Mouse (Mus musculus) spleen, postnatal 4 days (tissue): ENCODE measurements around the gene Flywch1.
"Not testable (repeated sequence)": the region's sequence is repeated elsewhere in the genome, so short reads cannot be mapped to it uniquely, and the experiment has no call there.

Experiments used
- DNase-seq, 2 experiments: peaks; one replicate each; pipeline ENCODE4 v3.0.0; 2022; ENCODE audit warnings: low spot score in 2 of 2

The Flywch1 gene

DNA sequence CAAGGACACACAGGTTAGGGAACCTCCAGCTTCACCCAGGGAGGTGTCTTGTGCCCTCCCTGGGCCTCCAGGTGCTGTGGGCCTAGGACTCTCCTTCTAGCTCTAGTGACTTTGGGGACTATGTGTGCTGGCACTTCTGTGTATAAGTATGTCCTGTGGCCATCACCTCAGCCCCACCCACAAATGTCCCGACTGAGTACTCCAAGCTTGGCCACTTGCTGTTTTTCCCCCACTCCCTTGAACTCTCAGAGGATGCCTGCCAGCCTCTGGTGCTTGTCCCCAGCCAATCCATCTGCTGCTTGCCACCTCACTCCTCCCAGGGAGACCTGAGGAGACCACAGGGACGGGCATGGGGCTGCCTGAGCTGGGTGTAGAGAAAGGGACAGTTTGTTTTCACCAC is 7.0 kb upstream of the Flywch1 start:
- no peak for DNase-seq

DNA sequence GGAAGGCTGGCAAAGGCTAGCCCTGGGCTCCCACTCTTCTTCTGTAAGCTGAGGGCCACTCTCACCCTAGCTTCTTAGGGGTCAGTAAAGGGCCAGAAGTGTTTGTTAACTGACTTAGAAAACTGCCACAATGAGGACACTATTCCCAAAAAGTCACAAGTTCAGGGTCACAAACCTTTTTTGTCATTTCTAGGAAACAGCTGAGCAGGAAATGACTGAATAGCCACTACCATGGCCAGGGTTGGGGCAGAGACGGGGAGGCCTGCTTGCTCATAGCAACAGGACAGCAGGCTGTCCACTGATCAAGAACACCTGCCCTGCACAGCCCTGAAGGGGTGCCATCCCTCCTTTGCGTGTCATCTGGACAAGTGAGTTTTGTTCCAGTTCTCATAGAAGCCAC is 5.7 kb upstream of the Flywch1 start:
- DNase-seq, result no peak

DNA sequence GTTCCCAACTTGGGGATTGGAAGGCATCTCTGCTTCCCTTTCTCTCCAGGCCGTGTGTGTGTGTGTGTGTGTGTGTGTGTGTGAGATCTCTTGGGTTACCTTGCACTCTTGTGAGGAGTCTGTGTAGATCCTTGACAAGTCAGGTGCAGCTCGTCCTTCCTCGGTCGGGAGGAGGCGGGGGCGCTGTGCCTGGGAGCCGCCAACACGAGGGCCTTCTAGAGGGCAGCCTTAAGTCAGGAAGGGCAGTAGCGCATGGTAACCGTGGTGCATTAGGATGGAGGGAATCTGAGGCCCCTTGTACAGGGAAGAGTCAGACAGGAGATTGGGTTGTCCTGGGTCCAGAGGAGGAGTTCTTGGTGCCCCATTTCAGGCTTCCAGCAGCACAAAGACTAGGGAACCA is 4.8 kb upstream of the Flywch1 start:
- no peak for DNase-seq

DNA sequence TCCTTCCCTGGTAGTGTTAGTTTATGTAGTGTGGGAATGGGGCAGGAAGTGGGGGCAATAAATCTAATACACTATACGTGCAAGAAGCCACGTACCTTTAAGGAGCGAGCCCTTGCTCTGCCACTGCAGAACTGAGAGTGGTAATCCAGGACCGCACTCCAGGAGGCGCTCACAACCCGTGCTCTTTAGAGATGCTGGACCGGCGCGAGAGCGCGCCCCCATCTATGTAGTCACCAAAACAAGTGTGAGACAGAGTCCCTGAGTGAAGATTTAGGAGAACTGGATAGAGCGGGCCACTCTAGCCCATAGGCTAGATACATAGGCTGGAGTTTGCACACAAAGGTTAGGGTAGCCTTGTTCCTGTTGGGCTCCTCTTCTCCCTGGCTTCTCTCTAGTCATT is 2.7 kb upstream of the Flywch1 start:
- peak; percentile 82 to 91 for DNase-seq

DNA sequence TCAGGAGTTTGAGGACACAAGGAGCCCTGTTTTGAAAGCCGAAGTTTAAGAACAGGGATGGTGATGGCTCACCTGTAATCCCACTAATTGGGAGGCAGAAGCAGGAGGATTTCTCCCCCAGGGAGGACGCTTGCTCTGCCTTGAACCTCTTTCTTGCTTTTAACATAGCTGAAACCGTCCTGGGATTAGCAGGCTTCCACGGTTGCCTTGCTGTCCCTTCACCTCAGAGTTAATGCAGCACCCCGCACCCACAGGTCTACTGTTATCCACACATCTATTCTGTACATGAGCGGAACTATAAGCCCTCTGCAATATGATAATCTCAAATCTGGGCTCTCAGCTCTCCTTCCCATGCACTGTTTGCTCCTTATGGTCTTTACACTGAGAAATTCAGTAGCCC is 2.3 kb upstream of the Flywch1 start:
- no peak for DNase-seq

DNA sequence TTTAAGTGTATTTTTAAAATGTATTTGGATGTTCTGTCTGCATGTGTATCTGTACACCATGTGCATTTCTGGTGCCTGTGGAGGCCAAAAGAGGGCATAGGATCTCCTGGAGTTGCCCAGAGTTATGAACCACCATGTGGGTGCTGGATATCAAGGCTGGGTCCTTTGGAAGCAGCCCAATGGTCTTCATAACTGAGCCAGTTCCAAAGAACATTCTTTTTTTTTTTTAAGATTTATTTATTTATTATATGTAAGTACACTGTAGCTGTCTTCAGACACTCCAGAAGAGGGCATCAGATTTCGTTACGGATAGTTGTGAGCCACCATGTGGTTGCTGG is 786 bp upstream of the Flywch1 start:
- DNase-seq, result not testable (repeated sequence)

DNA sequence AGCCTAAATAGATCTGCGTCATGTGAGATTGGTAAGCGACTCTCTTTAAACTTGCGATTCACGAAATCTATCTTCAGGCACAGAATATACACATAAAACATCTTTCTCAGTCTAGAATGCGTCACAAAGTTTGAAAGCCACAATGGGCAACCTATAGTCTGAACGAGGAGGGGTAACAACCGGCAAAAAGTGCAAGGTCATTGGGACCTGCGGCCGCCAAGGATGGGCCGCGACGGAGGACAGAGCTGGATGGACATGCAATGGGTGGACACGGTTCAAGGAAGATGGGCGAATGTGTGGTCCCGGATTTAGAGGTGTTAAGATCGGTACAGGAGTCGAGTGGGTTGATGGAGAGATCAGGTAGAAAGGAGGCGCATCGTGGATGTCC is 512 bp downstream of the Flywch1 start:
- DNase-seq, result no peak

DNA sequence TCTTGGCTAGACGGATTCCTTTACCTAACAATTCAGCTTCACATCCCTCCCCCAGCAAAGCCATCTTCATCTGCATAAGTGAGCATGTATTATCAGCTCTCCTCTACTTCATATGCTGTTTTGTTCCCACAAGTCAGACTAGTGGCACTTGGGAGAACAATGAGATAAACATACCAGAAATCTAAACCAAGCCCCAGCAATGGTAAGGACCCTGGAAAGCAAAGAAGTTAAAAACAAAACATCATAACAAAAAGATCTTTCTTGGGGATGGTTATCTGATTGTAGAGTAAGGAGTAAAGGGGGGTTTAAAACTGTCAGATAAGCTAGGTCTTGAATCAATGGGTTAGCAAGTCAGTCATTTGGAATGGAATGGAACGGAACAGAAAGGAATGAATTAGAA is 909 bp downstream of the Flywch1 start:
- DNase-seq, result no peak

DNA sequence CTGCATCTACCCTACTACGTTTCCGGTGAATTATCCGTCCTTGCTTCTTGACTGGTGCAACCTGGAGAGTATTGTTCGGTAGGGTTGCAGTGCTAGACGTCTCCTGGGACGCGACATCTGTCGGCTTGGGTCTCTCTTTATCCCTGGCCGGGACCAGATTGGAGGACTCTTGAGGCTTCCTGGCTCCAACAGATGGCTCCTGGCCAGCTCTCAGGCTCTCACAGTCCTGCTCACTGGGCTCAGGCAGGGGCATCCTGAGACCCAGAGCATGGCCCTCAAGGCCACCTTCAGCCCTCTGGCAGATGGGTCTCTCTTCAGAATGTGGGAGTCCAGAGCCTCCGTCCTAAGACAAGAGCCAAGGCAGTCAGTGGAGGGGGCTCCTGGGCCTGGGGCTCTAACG is 8.4 kb downstream of the Flywch1 start:
- no peak for DNase-seq

DNA sequence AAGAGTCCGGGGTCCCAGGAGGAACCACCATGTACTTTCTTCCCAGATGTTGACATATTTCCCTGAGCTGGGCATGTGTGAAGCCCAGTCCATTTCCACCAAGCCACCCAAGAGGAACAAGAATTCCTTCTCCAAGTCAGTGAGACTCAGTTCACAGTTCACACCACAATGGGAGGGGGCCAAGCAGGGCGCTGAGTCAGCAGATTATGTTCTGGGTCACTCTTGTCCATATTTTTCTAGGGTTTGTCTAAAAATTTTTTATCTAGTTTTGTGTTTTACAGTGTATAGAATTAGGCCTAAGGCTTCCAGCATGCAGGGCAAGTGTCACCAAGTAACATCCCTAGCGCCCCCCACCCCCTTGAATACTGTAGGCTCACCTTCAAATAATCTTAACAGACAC is 10.2 kb downstream of the Flywch1 start:
- DNase-seq, result no peak

DNA sequence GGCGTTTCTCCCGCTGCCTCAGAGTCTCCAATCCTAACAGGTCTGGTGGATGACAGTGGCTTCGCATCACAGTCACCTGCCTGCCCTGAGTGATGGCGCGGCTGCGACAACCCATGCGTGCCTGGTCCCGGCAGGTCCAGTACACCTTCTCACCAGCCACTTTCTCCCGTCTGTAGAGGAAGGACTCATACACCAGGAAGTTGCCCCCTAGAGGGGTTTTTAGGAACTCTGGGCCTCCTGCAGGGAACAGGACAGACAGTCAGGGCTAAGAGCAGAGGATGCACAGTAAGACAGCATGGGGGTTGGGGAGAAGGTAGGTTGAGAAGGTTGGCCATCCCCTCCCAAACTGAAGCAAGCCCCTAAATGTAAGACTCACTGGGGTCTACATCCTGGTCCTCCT is 11.2 kb downstream of the Flywch1 start:
- DNase-seq, result no peak

DNA sequence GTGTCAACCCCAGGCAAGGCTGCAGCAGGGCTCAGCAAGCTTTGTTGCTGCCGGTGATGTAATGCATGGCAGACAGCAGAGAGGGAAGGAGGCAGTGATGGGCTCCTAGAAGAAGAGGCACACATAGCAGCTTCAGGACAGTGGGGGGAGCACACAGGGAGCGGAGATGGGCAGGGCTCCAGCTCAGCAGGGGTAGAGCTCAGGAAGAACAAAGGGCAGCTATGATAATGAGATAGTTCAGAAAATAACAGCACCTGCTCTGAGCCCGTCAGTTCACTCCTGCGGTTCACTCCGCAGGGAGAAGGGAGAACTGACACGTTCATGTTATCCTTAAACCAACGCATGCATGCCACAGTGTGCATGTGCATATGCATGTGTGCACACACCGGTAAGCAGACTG is 12.6 kb downstream of the Flywch1 start:
- DNase-seq, result no peak

DNA sequence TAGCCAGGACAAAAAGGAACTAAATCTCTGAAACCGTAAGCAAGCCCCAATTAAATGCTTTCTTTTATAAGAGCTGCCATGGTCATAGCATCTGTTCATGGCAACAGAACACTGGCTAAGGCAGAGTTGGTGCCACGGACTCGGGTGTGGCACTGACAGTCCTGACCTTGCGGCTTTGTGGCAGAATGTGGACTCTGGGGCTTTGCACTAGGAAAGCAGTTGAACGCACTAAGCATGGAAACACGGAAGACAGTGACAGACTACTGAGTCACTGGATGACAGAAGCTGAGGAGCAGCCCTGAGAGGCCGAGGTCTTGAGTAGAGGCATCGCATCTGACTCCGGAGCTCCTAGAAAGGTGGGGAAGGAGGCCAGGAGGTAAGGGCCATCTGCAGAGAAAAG is 13.8 kb downstream of the Flywch1 start:
- no peak for DNase-seq

DNA sequence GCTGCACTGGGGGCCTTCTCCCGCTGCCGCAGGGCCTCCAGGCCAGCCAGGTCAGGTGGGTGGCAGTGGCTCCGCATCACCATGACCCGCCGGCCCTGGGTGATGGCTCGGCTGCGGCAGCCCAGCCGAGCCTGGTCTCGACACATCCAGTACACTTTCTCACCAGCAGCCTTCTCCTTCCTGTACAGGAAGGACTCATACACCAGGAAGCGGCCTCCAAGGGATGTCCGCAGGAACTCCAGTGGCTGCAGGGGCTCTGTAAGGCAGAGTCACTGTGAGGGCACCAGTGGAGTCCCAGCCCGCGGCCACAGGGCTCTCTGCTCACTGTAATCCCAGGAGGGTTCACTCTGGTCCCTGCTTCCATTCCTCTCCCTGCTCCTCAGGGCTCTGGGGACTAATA is 15.7 kb downstream of the Flywch1 start:
- DNase-seq, result no peak

DNA sequence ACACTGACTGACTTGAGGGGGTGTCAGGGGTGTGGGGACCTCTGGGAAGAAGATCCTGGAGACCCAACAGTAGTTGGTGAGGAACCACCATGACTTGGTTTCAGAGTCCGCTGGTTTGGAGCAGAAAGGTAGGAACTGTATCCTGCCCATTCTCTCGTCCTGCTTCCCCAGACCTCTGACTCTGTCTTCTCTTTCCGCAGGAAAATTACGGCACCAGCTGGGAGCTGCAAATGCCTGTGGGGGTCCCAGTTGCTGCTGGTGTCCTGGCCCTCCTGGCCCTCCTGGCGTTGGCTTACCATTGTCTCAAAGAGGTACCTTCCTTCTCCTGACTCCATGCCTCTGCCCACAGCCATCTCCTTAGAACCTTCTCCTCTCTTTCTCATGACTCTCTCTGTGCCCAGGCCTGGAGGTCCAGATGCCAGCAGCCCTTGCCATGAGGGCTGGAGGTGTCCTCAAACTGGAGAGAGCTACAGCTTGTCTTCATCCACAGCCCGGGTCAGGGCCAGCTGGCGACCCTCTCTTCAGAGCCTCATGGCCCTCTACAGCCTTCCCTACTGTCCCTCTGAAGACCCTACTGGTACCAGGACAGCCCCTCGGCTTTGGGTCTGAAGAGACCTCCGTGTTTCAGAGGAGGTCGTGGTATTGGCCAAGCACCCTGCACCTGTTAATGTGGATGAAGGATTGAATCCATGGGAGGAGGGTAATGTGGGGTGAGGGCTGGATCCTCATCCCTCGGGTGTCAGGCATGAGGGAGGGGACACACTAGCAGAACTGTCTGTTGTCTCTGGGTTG is 21.8 kb downstream of the Flywch1 start:
- DNase-seq, result no peak

DNA sequence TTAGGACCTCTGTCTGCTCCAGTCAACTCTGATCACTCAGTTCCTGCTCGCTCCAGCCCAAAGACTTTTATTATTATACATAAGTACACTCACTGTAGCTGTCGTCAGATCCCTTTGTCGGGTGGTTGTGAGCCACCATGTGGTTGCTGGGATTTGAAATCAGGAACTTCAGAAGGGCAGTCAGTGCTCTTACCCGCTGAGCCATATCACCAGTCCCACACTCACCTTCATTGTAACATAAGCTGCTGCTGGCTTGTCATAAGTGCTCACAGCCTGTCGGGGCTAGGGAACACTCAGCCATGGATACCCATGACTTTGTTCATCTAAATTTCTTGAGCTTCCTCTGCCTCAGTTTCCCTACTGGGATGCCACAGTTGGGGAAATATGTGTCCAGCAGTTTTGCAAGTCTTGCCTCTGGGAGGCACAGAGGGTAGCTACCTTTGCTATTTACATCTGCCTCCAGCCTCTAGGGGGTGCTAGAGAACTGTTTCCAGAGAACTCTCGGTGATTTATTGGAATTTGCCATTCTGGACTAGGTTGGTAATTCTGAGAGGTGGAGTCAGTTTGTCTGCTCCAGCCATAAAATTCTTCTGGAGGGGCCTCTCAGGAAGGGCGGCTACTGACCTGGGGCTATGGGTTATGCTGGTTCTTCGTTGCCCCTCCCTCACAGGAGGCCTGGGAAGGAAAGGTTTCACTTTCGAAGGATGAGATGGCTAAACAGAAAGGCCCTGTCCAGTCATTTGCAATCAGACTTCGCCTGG is 22.6 kb downstream of the Flywch1 start:
- DNase-seq, result peak; percentile 70 to 82

DNA sequence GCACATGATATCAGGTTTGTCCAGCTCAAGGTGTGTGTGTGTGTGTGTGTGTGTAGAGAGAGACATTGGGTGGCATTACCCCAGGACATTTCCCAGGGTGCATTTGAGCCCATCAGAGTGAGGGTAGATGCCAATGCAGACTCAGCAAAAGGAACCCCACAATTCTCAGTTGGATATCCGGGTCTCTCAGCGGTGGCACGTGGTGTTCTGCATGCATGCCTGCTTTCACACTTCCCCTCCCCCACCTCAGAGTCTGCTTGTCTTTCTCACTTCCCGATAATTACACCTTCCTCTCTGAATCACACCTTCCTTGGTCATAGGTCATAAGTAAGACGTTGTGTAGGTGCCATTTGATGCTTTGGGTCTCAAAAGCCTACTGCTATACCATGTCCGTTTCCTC is 23.4 kb downstream of the Flywch1 start:
- DNase-seq, result no peak

DNA sequence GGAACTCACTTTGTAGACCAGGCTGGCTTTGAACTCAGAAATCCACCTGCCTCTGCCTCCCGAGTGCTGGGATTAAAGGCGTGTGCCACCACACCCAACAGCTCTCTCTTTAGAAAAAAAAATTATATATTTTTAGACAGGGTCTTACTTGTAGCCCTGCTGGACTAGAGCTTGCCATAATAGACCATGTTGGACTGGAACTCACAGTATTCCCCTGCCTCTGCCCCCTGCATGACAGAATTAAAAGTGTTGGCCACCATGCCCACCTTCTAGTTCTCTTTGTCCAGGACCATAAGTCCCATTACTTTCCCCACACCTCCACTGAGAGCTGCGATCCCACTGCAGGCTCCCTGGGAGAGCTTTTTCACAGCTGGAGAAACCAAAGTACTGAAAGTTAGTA is 23.9 kb downstream of the Flywch1 start:
- DNase-seq, result no peak

DNA sequence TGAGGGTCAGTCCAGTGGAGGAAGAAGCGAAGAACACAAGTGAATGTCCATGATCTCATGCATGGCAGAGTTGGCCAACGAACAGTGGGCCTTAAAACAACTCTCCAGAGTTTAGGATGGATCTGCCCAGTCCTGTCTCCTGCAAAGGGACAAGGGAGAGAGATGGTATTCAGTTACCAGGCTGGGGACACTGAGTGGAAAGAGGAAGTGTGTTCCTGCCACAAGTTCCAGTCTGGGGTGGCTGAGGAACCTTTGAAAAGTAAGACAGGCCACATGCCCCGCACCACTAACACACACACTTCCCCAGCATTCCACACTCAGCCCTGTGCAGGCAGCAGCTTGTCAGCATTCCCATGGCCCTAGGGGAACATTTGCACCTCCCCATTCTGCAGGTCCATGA is 24.6 kb downstream of the Flywch1 start:
- peak in 1 of 2 experiments; percentile 61 for DNase-seq

DNA sequence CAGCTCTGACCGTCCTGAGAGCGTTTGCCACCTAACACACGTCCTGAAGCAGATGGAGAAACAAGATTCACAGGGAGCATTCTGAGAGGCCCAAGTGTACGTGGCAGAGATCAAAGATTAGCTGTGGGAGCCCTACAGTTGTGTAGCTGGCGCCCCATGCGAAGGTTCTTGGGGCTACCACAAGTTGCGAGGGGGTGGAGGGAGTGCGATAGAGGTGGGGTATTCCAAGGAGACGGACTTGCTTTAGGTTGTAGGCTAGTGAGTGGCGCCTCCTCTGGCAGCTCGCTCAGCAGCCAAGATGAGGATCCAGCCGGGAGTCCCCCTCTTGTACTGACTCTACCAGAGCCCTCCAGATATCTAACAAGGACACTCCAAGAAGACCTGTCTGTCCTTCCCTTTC is 25.1 kb downstream of the Flywch1 start:
- peak in 1 of 2 experiments; percentile 65 for DNase-seq

DNA sequence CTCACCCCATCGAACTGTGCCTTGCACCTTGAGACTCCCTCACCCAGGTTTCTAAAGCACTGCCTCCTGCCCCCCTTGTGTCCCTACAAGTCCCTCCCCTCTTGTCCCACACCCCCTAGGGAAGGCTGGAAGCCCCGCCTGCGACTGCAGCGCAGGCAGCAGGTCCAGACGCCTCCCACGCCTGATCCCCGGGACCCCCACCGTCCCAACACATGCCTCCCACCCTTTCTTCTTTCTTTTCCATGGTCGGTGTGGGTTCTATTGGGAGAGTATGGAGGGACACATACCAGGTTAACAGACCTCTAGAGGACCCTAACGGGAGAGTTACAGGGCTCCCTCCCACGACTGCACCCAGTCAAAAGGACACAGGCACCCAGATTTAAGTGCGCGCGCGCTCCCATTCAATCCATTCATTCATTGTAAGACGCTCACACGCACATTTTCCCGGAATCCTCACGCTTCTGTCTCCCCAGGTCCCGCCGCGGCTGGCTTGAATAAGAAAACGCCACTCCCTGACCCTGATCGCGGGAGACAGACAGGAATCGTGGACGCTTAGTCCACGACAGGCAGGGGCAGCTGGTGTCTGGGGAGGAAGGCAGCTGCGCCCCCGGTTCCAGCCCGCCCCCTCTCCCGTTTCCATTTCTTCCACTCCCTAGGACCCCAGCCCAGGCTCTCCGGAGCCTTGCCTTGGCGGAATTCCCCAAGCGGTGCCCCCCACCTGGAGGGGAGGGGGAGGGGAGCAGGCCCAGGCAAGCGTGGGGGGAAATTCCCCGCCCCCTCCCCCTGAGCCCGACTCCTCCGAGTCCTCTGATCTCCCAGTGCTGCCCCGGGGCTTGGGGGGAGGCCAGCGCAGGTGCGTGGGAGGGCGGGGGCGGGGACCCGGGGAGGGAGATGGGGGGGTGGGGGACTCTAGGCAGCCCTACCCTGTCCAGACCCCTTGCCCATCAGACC is 25.8 kb downstream of the Flywch1 start, which contains the start of gene Kremen2:
Kremen2 (minus strand) TSS at position 533 of the 951 bp plus-strand sequence.
- DNase-seq, result peak in 1 of 2 experiments; percentile 64

DNA sequence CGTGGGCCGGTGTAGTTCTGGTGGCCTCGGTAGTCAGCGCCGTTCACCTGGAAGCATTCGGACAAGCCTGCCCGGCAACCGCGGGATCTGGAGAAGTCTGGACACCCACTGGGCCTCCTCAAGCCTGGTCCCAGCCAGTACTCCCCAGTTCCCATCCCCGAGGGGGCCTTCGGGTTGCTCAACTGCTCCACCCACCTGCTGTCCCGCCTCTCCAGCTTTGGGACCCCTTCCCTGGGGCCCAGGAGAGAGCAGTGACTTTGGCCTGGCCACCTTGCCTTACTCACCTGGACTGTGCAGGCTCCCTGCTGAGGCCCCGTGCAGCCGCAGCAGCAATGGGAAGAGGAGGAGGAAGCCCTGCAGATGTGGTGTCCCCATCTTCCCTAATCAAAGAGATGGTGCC is 26.8 kb downstream of the Flywch1 start:
- peak in 1 of 2 experiments; percentile 69 for DNase-seq
